Mouse (Mus musculus): Measurements from ENCODE around the gene Osm. TPM values are rescaled to one million over a fixed set of nuclear protein-coding genes. Genes with fewer than 3 reads are reported as not detected.

The Osm gene
- total and polyA plus RNA-seq, 3 experiments: 11.0 to 15.1 (median 12.5) TPM

DNA sequence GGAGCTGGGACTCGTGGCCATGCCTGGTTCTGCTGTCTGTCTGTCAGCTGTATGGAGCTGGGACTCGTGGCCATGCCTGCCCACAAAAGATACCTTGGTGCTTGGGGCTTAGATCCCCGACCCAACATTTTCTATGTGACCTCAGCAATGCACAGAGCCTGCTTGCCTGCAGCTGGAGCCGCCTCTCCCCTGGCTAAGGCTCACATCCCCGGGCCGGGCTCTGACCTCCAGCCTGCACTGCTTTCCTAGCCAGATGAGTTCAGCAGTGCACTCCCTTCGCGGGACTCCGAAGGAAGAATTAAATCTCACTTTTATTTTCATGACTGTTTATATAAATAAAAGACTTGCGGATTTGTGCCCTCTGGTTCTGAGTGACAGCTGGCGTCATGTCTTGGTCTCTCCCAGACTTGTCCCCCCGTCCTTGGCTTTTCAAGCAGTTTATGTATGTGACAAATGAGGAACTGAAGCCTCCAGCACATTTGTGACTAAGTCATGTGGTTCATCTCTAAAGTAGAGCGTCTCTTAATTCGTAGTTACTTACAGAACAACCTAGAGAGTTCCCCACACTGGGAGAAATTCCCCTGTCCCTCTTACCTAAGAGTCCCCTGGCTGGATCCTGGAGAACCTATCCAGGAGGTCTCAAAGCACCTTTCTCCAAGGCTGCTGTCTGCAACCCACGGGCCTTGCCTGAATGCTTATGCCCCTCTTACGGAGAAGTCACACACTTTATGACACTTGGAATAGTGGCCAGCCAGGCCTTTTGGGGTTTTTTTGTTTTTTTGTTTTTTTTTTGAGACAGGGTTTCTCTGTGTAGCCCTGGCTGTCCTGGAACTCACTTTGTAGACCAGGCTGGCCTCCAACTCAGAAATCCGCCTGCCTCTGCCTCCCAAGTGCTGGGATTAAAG is 13.9 kb upstream of the Osm start (continued):
- TF ChIP-seq UBTF (IDR thresholded peaks at IDR 0.05; ENCODE audit: low read depth, low read length): no peak
- TF ChIP-seq MXI1 (IDR thresholded peaks at IDR 0.05; ENCODE audit: low read depth, low read length): no peak; the same call in 1 of the 2 replicates
- TF ChIP-seq BHLHE40 (IDR thresholded peaks at IDR 0.05; ENCODE audit: low read depth, low read length): peak; percentile 81
- no peak for TF ChIP-seq NELFE (IDR thresholded peaks at IDR 0.05; ENCODE audit: low read depth, low read length)
- TF ChIP-seq IRF4 (IDR thresholded peaks at IDR 0.05; ENCODE audit: low read depth, low read length): peak; percentile 95
- peak; percentile 92 for TF ChIP-seq ZNF384 (IDR thresholded peaks at IDR 0.05; ENCODE audit: low read depth, low read length)
- 0 out of 2 replicates have a peak, but pooled peaks have one; percentile 65 for TF ChIP-seq RCOR1 (conservative IDR thresholded peaks at IDR 0.05; ENCODE audit: low read depth, low read length)

DNA sequence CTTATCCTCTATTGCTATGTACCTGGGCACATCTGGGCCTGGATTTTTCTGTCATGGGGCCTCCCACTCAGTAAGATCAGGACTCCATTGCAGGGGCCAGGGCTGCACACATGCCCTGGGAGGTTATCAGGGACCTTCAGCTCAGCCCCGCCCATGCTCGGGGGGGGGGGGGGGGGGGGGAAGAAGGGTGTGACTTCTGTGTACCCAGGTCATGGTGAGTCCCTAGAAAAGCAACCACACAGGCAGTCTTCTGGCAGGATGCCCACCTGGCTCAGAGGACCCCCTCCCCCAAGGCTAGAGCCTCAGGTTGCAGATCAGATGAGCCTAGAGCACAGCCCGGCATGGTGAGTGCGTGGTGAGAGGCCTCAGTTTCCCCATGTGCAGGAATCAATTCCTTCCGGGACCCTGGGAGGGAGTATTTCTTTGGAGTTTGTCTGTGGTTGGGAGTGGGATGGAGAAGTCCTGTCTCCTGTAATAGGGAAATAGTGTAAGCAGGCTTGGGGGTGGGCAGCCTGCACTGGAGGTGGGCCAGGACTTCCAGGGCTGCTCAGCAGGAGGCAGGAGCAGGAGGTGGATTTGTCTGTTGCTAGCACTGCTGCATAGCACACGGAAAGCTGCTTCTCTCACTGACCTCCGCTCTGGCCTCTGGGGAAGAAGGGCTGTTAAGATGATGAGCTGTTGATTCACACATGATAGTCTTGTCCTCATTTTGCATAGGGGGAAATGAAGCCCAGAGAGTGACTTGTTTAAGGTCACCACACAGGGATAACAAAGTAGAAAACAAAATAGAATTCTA is 12.6 kb upstream of the Osm start:
- Histone ChIP-seq H3K4me3 (replicated peaks in 1 of 3; ENCODE audit: low read depth in 2 of 3, low read length in 2 of 3, poor library complexity in 1 of 3) (no peak overlapping the region), H3K79me2 (replicated peaks; ENCODE audit: control insufficient read depth, extremely low read depth, insufficient read depth, poor library complexity, severe bottlenecking) (no peaks in the 10 kb centered on the region), H3K36me3 (replicated peaks in 1 of 2; ENCODE audit: control insufficient read depth in 1 of 2, insufficient read depth in 1 of 2, low read length in 1 of 2) (peaks cover 0 to 3% of the 10 kb centered on the region in 2 experiments), H3K9ac (ENCODE audit: insufficient read depth, low read depth) (no peak overlapping the region), H3K27me3 (replicated peaks) (no peaks in the 10 kb centered on the region), H3K27ac (ENCODE audit: insufficient read depth, low read depth) (no peak overlapping the region), H3K4me2 (ENCODE audit: insufficient read depth, low read depth, poor library complexity, severe bottlenecking) (no peak overlapping the region), H3K9me3 (replicated peaks; ENCODE audit: low read length) (no peaks in the 10 kb centered on the region), H3K4me1 (ENCODE audit: control insufficient read depth in 1 of 2, insufficient read depth in 2 of 2) (peaks cover 23 to 55% of the 10 kb centered on the region in 2 experiments)
- DNase-seq (ENCODE audit: extremely low read depth): no peak
- TF ChIP-seq ZNF384 (IDR thresholded peaks at IDR 0.05; ENCODE audit: low read depth, low read length): no peak
- no peak for TF ChIP-seq USF1 (IDR thresholded peaks at IDR 0.05; ENCODE audit: low read depth, low read length)
- no peak for TF ChIP-seq JUN (IDR thresholded peaks at IDR 0.05; ENCODE audit: insufficient read depth, low read depth, low read length)
- TF ChIP-seq UBTF (IDR thresholded peaks at IDR 0.05; ENCODE audit: low read depth, low read length): no peak
- no peak for TF ChIP-seq HCFC1 (IDR thresholded peaks at IDR 0.05; ENCODE audit: low read depth, low read length)
- no peak for TF ChIP-seq CHD2 (IDR thresholded peaks at IDR 0.05; ENCODE audit: low read length)
- TF ChIP-seq MEF2A (IDR thresholded peaks at IDR 0.05; ENCODE audit: borderline replicate concordance, low read depth, low read length): no peak
- no peak for TF ChIP-seq NRF1 (IDR thresholded peaks at IDR 0.05; ENCODE audit: low read depth, low read length)
- no peak for TF ChIP-seq POLR2A (IDR thresholded peaks at IDR 0.05; ENCODE audit: low read depth, low read length)
- no peak for TF ChIP-seq NELFE (IDR thresholded peaks at IDR 0.05; ENCODE audit: low read depth, low read length)
- TF ChIP-seq MYC (IDR thresholded peaks at IDR 0.05; ENCODE audit: low read depth, low read length): no peak
- no peak for TF ChIP-seq ZC3H11A (IDR thresholded peaks at IDR 0.05; ENCODE audit: low read depth, low read length)
- no peak for TF ChIP-seq ELF1 (IDR thresholded peaks at IDR 0.05; ENCODE audit: low read depth, low read length)
- TF ChIP-seq EP300 (IDR thresholded peaks at IDR 0.05; ENCODE audit: low read length): no peak
- dilution Hi-C loops (cut with MboI; ENCODE audit: extremely low pct_ligation_motif_present, extremely low pct_unique_long_range_greater_than_20kb, low sequenced_read_pairs) (no loop called here), in situ Hi-C loops (cut with MboI; ENCODE audit: low pct_ligation_motif_present, low pct_unique_long_range_greater_than_20kb, low sequenced_read_pairs) (loop anchor here (5.0 kb wide), 1 partner anchor 34 kb away; the partner anchor contains the start of gene Lif)
